Mouse (Mus musculus) MEL (cell line): ENCODE results near the gene Gatad2a.

Source experiments
- BHLHE40 ChIP-seq: IDR thresholded peaks from 2 replicates; pipeline ENCODE4 v1.6.1; 2012; ENCODE audit warnings: low read depth, mild to moderate bottlenecking, inconsistent platforms, low read length, improper control_type of control experiment, borderline replicate concordance
- CTCF ChIP-seq, 3 experiments: IDR thresholded peaks in 2 of 3; conservative IDR thresholded peaks in 1 of 3; 2 replicates each; pipeline ENCODE4 v1.5.1; 2011 to 2012; ENCODE audit warnings: low read length in 3 of 3, low read depth in 2 of 3, mild to moderate bottlenecking in 2 of 3, improper control_type of control experiment in 1 of 3, inconsistent platforms in 1 of 3, mixed read lengths in 1 of 3, moderate library complexity in 1 of 3; ENCODE audit not compliant: control insufficient read depth in 1 of 3, insufficient read depth in 1 of 3, poor library complexity in 1 of 3, severe bottlenecking in 1 of 3
- EP300 ChIP-seq, 2 experiments: IDR thresholded peaks; 2 replicates each; pipeline ENCODE4 v1.6.1; 2011; ENCODE audit warnings: improper control_type of control experiment in 2 of 2, low read length in 2 of 2, low read depth in 1 of 2, mild to moderate bottlenecking in 1 of 2
- MAZ ChIP-seq: IDR thresholded peaks from 2 replicates; pipeline ENCODE4 v1.6.1; 2012; ENCODE audit warnings: low read depth, mild to moderate bottlenecking, inconsistent platforms, low read length, improper control_type of control experiment
- MXI1 ChIP-seq: IDR thresholded peaks from 2 replicates; pipeline ENCODE4 v1.6.1; 2011; ENCODE audit warnings: mild to moderate bottlenecking, low read depth, low read length, improper control_type of control experiment
- NELFE ChIP-seq: IDR thresholded peaks from 2 replicates; pipeline ENCODE4 v1.6.1; 2011; ENCODE audit warnings: low read depth, low read length, improper control_type of control experiment
- POLR2A ChIP-seq, 2 experiments: IDR thresholded peaks; 2 replicates each; pipeline ENCODE4 v1.6.1; 2011 to 2012; ENCODE audit warnings: low read length in 2 of 2, mild to moderate bottlenecking in 2 of 2, control low read depth in 1 of 2, improper control_type of control experiment in 1 of 2, low read depth in 1 of 2, moderate library complexity in 1 of 2; ENCODE audit not compliant: control insufficient read depth in 1 of 2, insufficient read depth in 1 of 2, poor library complexity in 1 of 2
- RCOR1 ChIP-seq: IDR thresholded peaks from 2 replicates; pipeline ENCODE4 v1.6.1; 2012; ENCODE audit warnings: low read depth, mild to moderate bottlenecking, inconsistent platforms, low read length, improper control_type of control experiment
- TAL1 ChIP-seq: IDR thresholded peaks from 2 replicates; pipeline ENCODE4 v1.6.1; 2012; ENCODE audit warnings: mild to moderate bottlenecking, inconsistent platforms, low read length, moderate library complexity, mixed read lengths
- TBP ChIP-seq: IDR thresholded peaks from 2 replicates; pipeline ENCODE4 v1.8.0; 2011; ENCODE audit warnings: low read depth, low read length, improper control_type of control experiment

DNA sequence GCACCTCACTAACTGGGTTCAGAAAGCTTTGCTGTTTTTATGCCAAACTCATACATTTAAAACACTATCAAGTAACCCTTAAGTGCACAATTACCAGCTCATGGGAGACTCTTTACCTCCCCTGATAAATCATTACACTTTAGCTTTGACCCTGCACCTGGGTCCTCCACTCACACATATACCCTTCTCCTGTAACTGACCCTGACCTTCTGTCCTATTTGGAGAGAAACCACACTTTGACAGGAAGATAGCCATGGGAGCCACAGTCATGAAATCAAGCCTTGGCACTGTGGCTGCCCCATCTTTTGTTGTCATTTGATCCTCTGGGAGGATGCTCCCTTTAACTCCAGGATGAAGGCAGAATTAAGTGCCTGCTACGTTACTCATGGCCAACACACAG is 41.5 kb downstream of the Gatad2a start:
- no peak for TF ChIP-seq BHLHE40
- no peak for TF ChIP-seq MAZ
- TF ChIP-seq POLR2A (IDR thresholded peaks at IDR 0.05; ENCODE audit: control insufficient read depth in 1 of 2, insufficient read depth in 1 of 2, low read depth in 1 of 2, low read length in 2 of 2, poor library complexity in 1 of 2): no peak
- no peak for TF ChIP-seq TAL1
- TF ChIP-seq CTCF (IDR thresholded peaks at IDR 0.05 in 2 of 3, conservative IDR thresholded peaks at IDR 0.05 in 1 of 3; ENCODE audit: control insufficient read depth in 1 of 3, insufficient read depth in 1 of 3, low read depth in 2 of 3, low read length in 3 of 3, poor library complexity in 1 of 3, severe bottlenecking in 1 of 3): no peak
- TF ChIP-seq RCOR1: no peak
- TF ChIP-seq EP300 (IDR thresholded peaks at IDR 0.05; ENCODE audit: low read depth in 1 of 2, low read length in 2 of 2): no peak
- no peak for TF ChIP-seq MXI1
- no peak for TF ChIP-seq TBP
- TF ChIP-seq NELFE: no peak
